Mouse (Mus musculus) adrenal gland, postnatal 25 days (tissue): ENCODE measurements at regions not wholly inside any gene's neighbourhood (a gene's known extent, or its start where the extent isn't known, plus 50 kb on each side); places are given as distances from the start of the nearest gene placed in this dataset.

Source experiments
- DNase-seq: peaks from one replicate; pipeline ENCODE4 v3.0.0; 2021; ENCODE audit warnings: mixed read lengths

DNA sequence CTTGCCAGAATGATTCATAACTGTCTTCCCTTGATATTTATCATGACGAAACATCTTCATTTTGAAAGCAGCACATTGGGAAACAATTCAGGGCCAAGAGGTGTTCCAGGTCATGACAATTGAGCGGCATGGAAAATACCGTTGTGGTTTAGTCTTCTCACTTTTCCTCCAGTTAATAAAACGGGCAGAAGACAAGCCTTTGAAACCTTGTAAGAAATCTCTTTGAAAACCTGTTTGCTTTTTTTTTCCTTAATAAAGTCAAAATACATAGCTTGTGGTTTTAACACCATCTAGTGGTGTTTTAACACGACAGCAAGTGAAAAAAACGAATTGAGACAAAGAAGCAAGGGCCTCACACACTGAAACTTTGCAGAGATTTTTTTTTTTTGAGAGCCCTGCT lies 1389.0 kb upstream of the Acvr2a start:
- no peak for DNase-seq

DNA sequence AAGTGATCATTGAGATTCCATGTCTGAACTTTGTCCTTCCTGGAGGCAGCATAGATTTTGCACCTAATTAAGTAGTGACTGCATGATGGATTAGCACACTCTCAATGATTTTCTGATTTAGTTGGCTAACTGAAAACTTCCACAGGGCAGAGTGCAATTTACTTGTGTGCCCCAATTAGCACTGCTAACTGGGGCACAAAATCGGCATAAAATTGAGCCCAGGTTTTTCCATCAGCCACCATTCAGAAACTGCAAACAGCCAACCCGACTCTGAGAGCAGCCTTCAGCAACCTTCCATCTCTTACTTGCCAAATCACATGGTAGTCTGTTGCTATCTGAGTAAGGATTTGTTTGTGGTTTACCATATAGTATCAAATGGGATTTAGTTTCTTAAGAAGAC lies 1384.1 kb upstream of the Acvr2a start:
- no peak for DNase-seq

DNA sequence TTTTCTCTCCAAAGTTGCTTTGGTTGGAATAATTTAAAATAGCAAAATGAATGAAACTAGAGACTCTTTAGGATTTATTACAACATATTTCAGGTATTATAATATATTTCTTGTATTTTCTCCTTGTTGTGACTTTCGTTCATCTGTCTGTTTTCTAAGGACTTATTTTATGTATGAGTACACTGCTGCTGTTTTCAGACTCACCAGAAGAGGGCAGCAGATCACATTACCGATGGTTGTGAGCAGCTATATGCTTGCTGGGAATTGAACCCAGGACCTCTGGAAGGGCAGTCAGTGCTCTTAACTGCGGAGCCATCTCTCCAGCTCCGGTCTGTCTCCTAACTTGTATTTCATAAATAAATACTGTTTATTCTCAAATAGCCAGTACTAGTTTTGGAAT lies 1347.9 kb upstream of the Acvr2a start:
- no peak for DNase-seq

DNA sequence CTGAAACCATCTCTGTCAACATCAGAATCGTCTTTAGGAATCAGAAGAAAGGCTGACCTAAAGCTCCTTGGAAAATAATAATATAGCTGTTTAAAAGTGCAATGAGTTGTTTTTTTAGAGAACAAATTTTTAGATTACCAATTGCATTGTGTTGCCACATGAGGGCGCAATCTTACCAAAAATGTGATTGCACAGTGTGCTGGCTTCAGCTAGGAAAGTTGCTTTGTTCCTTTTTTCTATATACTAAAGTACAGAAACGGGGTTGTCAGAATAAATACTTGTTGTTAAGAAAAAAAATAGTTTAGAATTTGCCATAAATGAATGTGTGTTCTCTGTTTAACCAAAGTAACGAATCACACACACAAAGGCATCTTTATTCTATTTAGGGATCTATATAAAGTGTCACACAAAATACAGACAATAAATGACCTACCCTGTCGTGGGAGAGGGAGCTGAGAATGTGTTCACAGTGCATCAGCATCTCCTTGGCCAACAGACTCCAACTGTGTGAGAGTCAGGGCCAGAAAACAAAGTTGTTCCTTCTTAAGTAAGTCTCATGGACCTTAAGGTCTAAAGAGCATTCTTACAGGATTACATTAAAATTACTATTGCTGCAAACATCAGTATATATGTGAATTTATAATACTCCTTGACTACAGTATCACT lies 1321.9 kb upstream of the Acvr2a start:
- DNase-seq: peak; percentile 7
